Comparison of ENCODE assay signal across 8 mouse cellular contexts in genomic region chr6:125164672-125165327, GRCm38 (mm10). TPM values are rescaled to one million over a fixed set of nuclear protein-coding genes. Genes with fewer than 3 reads are reported as not detected.
DNase-seq lines count a peak whose midpoint lies in the region; ATAC-seq and TF ChIP-seq lines count a peak whose summit lies in the region.

No protein-coding gene starts in this region.

- H3K9ac ChIP-seq in heart, postnatal 0 days (replicated peaks; ENCODE audit: low read depth, low read length), result peak overlapping the region; percentile 92

- TF ChIP-seq CTCF in E14TG2a.4 (conservative IDR thresholded peaks at IDR 0.05; ENCODE audit: low read length), result no peak
- TF ChIP-seq CTCF in embryonic fibroblast, embryonic 13.5 days (IDR thresholded peaks at IDR 0.05; ENCODE audit: borderline replicate concordance, insufficient read depth, low read length), result no peak
- TF ChIP-seq CTCF in heart, postnatal 0 days (IDR thresholded peaks at IDR 0.05; ENCODE audit: low read depth), result no peak

- TF ChIP-seq EP300 in heart, postnatal 0 days (IDR thresholded peaks at IDR 0.05; ENCODE audit: low read depth), result no peak

- no peaks in the 10 kb centered on the region for H3K9me3 ChIP-seq in E14TG2a.4 (ENCODE audit: low read length)
- no peaks in the 10 kb centered on the region for H3K9me3 ChIP-seq in heart, postnatal 0 days (replicated peaks; ENCODE audit: control insufficient read depth, low read length)

- H3K4me1 ChIP-seq in E14TG2a.4 (replicated peaks; ENCODE audit: low read depth, low read length), result peaks cover 48% of the 10 kb centered on the region
- peaks cover 16% of the 10 kb centered on the region for H3K4me1 ChIP-seq in embryonic fibroblast, embryonic 13.5 days (ENCODE audit: control insufficient read depth, insufficient read depth, low read length)
- peaks cover 26% of the 10 kb centered on the region for H3K4me1 ChIP-seq in heart, postnatal 0 days (ENCODE audit: control insufficient read depth, insufficient read depth)

- peaks cover 76% of the 10 kb centered on the region for H3K36me3 ChIP-seq in E14TG2a.4 (ENCODE audit: insufficient read depth, low read length)
- H3K36me3 ChIP-seq in heart, postnatal 0 days (replicated peaks; ENCODE audit: control insufficient read depth, insufficient read depth, low read length), result peaks cover 57% of the 10 kb centered on the region

- ATAC-seq in heart, postnatal 0 days (ENCODE audit: insufficient read depth, low read depth), result no peak

- peak overlapping the region; percentile 85 for H3K27ac ChIP-seq in embryonic fibroblast, embryonic 13.5 days (ENCODE audit: insufficient read depth, low read length)
- peak overlapping the region; percentile 97 for H3K27ac ChIP-seq in heart, postnatal 0 days (ENCODE audit: low read depth)

- H3K4me2 ChIP-seq in heart, postnatal 0 days (ENCODE audit: low read depth, low read length), result peak overlapping the region; percentile 78

- peak overlapping the region; percentile 98 for H3K4me3 ChIP-seq in E14TG2a.4 (replicated peaks; ENCODE audit: low read length)
- H3K4me3 ChIP-seq in embryonic fibroblast, embryonic 13.5 days (ENCODE audit: insufficient read depth, low read length), result peak overlapping the region; percentile 86
- H3K4me3 ChIP-seq in heart, postnatal 0 days (ENCODE audit: low read depth, low read length), result peak overlapping the region; percentile 79

- peak; percentile 71 for DNase-seq in adrenal gland, postnatal 10 days
- peak; percentile 67 for DNase-seq in heart, postnatal 0 days (ENCODE audit: low spot score)
- peak; percentile 57 to 75 for DNase-seq in kidney, postnatal 36 days
- peak; percentile 76 for DNase-seq in lung, postnatal 25 days (ENCODE audit: low spot score)
- peak; percentile 78 to 83 for DNase-seq in right cerebral cortex, postnatal 10 days (ENCODE audit: low spot score in 2 of 2)
- no peak for DNase-seq in ovary, postnatal 10 days (ENCODE audit: low spot score)

- no peaks in the 10 kb centered on the region for H3K27me3 ChIP-seq in E14TG2a.4 (ENCODE audit: insufficient read depth, low read length)
- H3K27me3 ChIP-seq in heart, postnatal 0 days (ENCODE audit: control insufficient read depth, insufficient read depth, low read length), result no peaks in the 10 kb centered on the region

- TF ChIP-seq POLR2A in embryonic fibroblast, embryonic 13.5 days (IDR thresholded peaks at IDR 0.05; ENCODE audit: low read depth, low read length), result peak; percentile 56

- under 1% methylated on average over 38 of the region's 39 CpGs for WGBS in heart, postnatal 0 days

RNA-seq across cellular contexts. Expression of gene Gapdh, which starts 1.5 kb away (rescaled TPM):
- total RNA-seq in adrenal gland, postnatal 10 days (2021), result 1,000 to 10,000 TPM; 1,844 to 1,863 TPM
- polyA plus RNA-seq in embryonic fibroblast, embryonic 13.5 days (2011; ENCODE audit: insufficient read length, low read depth, missing spikeins), result 571 and 859 TPM in 2 replicates
- 6,647 and 7,476 TPM in 2 replicates for total RNA-seq in heart, postnatal 0 days (2014; rRNA removed; ENCODE audit: low replicate concordance)
- 3,728 and 4,065 TPM in 2 replicates for polyA plus RNA-seq in heart, postnatal 0 days (2015; fragmentation: Nextera tagmentation; extraction: Ambion mirVana)

RNA-seq across cellular contexts. Expression of gene Iffo1, which starts 19.8 kb away (rescaled TPM):
- 10 to 100 TPM; 16.7 to 30.1 TPM for total RNA-seq in adrenal gland, postnatal 10 days (2021)
- 10.4 and 12.0 TPM in 2 replicates for polyA plus RNA-seq in embryonic fibroblast, embryonic 13.5 days (2011; ENCODE audit: insufficient read length, low read depth, missing spikeins)
- 10.6 and 41.9 TPM in 2 replicates for total RNA-seq in heart, postnatal 0 days (2014; rRNA removed; ENCODE audit: low replicate concordance)
- polyA plus RNA-seq in heart, postnatal 0 days (2015; fragmentation: Nextera tagmentation; extraction: Ambion mirVana), result 10.5 and 12.3 TPM in 2 replicates

RNA-seq across cellular contexts. Expression of gene Ncapd2, which starts 26.7 kb away (rescaled TPM):
- total RNA-seq in adrenal gland, postnatal 10 days (2021), result 10 to 100 TPM; 46.9 to 62.7 TPM
- polyA plus RNA-seq in embryonic fibroblast, embryonic 13.5 days (2011; ENCODE audit: insufficient read length, low read depth, missing spikeins), result 75.8 and 137 TPM in 2 replicates
- total RNA-seq in heart, postnatal 0 days (2014; rRNA removed; ENCODE audit: low replicate concordance), result 85.4 and 98.0 TPM in 2 replicates
- 24.5 and 26.3 TPM in 2 replicates for polyA plus RNA-seq in heart, postnatal 0 days (2015; fragmentation: Nextera tagmentation; extraction: Ambion mirVana)

RNA-seq across cellular contexts. Expression of gene Mrpl51, which starts 26.8 kb away (rescaled TPM):
- 100 to 1,000 TPM; 250 to 274 TPM for total RNA-seq in adrenal gland, postnatal 10 days (2021)
- polyA plus RNA-seq in embryonic fibroblast, embryonic 13.5 days (2011; ENCODE audit: insufficient read length, low read depth, missing spikeins), result 76.2 and 76.9 TPM in 2 replicates
- 109 and 165 TPM in 2 replicates for total RNA-seq in heart, postnatal 0 days (2014; rRNA removed; ENCODE audit: low replicate concordance)
- polyA plus RNA-seq in heart, postnatal 0 days (2015; fragmentation: Nextera tagmentation; extraction: Ambion mirVana), result 426 and 447 TPM in 2 replicates

RNA-seq across cellular contexts. Expression of gene Nop2, which starts 33.1 kb away (rescaled TPM):
- total RNA-seq in adrenal gland, postnatal 10 days (2021), result 10 to 100 TPM; 36.7 to 42.2 TPM
- 35.9 and 41.6 TPM in 2 replicates for polyA plus RNA-seq in embryonic fibroblast, embryonic 13.5 days (2011; ENCODE audit: insufficient read length, low read depth, missing spikeins)
- 21.4 and 22.9 TPM in 2 replicates for total RNA-seq in heart, postnatal 0 days (2014; rRNA removed; ENCODE audit: low replicate concordance)
- 20.6 and 25.3 TPM in 2 replicates for polyA plus RNA-seq in heart, postnatal 0 days (2015; fragmentation: Nextera tagmentation; extraction: Ambion mirVana)
